Mouse (Mus musculus): ENCODE data around the gene Wdr35.

GRCm38 (mm10) chr12:9029888-9030723, 56.4 kb downstream of the Wdr35 start, which contains the start of gene Ttc32:
- TF ChIP-seq CTCF (IDR thresholded peaks at IDR 0.05; ENCODE audit: low read depth) (no peak; the same call in 1 of the 2 replicates), EP300 (IDR thresholded peaks at IDR 0.05; ENCODE audit: low read depth) (peak; percentile 90)
